Mouse (Mus musculus) cerebellum, adult 18-20 months (tissue): ENCODE measurements around the gene Methig1.
A peak's percentile ranks its signal among the peaks of the same experiment; 100 is the strongest.
"Not testable (repeated sequence)": the region's sequence is repeated elsewhere in the genome, so short reads cannot be mapped to it uniquely, and the experiment has no call there.

Source experiments
- DNase-seq, 2 experiments: peaks; one replicate each; pipeline ENCODE4 v3.0.0; 2021

Methig1 gene

DNA sequence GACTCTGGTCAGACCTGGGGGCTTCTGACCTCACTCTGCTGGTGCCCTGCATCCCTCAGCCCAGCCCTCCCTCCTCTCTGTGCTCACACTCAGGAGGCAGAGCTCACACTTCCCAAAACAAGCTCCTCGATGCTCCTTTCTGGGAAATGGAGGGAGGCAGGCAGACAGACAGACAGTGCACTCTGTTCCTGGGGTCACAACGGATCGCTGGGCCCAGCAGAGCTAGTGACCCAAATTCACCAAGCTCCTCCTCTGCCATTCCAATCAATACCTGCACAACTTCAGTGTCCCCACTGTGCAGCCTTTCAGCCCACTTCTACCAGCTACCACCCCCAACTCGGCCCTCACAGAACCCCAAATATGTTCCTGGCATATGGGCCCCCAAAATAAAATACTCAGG, 48.9 kb downstream of the Methig1 start:
- DNase-seq, result no peak

DNA sequence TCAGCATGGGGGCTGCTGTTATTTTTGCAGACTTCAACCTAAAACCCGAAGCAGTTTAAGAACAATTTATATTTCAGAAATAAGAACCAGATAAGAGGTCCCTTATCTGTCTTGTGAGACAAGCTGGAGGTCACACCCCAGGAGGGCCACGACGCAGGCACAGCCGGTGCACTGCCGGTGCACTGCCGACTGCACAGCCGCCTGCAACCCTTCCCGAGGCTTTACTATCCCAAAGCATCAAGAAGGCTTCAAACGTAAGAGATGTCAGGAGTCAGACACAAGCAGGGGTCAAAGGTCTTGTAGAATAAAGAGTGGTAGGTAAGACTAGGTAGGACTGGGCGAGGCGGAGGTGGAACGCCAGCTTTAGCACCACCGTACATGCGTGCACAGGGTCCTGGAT, 49.4 kb downstream of the Methig1 start:
- DNase-seq, result no peak

DNA sequence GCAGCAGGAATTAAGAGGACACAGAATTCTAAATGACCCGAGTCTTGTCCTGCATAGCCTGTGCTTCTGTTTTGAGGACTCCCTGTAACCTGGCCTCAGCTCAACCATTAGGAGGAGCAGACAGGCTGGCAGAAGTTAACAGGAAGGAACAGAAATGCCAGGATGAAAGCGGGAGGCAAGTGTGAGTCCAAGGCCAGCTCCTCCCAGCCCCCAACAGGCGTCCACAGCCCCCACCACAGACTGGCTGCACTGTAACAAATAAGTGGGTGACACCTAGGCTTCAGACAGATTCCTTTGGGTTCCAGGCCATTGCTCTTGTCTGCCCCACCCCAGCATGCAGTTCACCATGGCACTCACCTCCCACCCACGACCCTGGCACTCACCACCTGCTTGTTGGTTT, 49.8 kb downstream of the Methig1 start:
- no peak for DNase-seq

DNA sequence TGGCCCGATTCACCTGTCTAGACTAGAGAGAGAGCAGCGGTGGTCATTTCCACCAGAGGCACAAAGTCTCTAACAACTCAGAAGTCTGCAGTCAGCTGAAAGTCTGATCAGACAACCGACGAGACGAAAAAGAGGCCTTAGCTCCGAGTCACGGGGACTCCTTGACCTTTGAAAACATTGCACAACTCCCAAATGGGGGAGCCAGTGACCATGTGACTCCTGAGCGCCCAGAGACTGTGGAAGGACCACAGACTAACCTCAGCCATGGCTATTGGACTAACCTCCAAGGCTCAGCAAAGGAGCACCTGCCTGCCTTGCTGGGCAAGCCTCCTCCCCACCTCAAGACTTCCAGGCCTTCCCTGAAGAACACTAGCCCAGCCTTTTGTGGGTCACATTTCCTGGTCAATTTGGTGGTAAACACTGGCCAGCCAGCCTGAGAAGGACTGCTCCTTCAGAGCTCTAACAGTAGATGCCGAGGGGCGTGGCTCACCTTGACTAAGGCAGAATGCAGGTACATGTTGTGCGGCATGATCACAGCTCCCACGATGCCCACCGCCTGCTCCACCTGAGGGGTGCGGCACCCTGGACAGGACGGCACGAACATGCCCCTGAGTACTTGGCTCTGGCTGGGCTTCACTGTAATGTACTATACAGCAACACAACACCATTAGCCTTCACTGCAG, 50.5 kb downstream of the Methig1 start:
- no peak for DNase-seq

DNA sequence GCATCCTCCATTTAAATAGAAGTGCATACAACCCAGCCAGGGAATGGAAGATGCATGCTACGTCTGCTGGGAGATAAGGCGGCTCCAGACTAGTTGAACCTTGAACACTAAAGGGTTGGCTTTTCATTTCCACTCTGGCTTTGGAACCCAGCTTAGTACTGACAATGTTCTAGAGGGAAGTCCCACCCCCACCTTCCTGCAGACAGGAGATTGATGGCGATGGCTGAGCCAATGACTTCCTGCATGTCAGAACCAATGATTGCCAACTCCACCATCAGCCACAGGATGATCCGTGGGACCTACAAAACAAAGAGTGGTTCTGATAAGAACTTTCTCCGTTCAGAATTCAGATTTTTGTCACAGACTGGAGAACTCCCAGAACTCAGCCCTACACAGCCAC, 53.1 kb downstream of the Methig1 start:
- no peak for DNase-seq

DNA sequence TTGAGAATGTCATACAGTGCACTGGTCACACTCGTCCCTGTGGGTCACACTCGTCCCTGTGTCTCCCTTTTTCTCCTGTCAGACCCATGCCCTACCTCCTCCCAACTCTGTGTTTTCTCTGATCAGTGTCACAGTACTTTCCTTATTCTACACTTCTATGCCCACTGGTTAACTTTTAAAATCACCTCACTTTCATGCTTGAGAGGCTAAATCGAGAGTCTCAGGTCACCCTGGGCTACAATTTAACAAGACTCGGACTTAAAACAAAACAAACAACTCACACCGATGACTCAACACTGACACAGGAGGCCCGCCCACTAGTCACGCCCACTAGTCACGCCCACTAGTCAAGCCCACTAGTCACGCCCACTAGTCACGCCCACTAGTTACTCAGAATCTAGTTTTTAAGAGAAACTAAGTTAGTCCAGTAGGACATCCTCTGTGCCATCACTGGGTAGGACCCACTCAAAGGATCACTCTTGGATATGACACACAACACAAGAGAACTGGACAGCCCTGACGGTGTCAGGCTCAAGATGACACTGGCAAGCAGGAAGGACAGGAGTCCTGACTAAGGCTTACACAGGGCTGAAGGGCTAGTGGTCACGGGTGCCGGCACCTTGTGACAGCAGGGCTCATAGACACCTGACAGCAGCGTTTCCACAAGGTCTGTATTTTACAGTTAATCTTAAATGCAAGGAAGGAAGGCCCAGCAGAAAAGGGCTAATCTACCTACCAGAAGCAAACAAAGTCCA, 58.1 kb downstream of the Methig1 start:
- no peak for DNase-seq

DNA sequence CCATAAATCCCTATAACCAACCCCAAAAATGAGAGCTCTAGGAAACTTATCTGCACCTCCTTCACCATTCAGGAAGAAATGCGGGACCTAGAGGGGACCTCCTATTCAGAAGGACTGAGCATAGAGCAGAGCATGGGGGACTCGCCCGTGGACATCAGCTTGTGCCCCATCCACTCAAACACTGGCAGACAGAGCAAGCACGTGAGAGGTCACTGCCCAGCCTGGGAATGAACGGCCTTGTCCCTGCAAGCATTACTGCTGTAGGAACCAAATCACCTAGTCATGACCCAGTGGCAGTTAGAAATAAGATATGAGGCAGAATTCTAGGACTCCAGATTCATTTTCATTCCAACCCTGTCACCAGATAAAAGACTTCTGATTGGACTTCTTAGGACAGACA, 58.8 kb downstream of the Methig1 start:
- DNase-seq, result no peak

DNA sequence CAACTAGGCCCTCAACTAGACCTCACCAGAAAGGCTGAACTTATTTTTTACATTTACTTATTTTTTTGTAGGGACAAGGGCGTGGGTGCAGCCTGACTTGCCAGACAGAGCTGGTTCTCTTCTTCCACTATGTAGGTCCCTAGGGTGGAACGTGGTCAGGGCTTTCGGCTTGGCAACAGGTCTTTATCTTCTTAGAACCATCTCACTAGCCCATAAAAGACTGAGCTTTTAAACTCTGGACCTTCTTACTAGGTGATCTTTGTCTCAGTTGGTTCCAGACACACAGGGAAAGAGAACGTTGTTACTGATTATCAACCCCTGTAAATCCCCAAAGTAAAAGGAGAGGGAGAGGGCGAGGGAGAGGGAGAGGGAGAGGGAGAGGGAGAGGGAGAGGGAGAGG, 60.4 kb downstream of the Methig1 start:
- no peak for DNase-seq

DNA sequence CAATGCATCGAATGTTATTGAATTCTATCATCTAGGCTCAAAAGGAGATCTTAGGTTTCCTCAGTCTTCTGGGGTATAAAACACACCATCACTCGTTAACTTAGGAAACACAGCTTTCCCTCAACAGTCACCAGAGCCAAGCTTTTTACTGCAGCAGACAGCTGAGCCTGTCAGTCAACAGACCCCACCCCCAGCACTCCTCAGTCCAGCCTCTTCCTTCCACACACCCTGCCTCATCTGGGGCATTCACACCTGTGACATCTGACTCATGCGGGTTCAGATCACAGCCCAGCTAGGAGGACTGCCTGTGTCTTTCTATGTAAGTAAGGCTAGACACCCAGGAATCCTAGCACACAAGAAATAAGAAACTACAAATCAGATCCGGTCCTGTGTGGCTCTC, 61.1 kb downstream of the Methig1 start:
- no peak for DNase-seq

DNA sequence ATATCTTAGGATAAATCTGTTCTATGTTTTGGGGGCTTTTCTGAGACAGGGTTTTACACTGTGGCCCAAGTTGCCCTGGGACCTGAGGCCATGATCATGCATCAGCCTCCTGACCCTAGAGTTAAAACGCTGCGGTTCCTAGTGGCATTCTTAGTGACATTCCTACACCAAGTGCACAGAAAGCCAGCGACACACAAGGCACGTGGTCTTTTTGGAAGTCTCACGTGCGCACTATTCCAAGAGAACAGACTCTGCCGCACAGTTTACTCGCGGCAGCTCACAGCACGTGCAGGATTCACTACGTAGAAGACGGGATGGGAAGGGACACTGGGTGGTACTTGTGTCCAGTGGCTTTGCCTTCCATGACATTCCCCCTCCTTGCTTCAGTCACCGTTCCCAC, 62.0 kb downstream of the Methig1 start:
- DNase-seq, result no peak

DNA sequence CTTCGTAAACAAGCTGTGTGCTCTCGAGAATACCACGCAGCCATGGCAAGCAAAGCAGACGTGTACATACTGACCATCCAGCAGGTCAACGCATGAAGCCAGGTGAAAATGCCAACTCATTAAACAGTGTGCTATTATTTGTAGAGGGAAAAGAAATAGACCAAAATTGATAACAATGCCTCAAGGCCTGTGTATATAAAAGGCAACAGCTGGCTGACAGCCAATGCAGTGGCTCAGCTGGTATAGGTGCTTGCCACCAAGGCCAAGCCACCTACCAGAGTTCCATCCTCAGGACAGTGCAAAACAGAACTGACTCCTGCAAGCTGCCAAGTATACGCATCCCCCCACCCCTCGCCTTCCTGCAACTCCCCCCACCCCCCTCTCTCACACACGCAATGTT, 62.7 kb downstream of the Methig1 start:
- DNase-seq, result peak; percentile 26 to 29

DNA sequence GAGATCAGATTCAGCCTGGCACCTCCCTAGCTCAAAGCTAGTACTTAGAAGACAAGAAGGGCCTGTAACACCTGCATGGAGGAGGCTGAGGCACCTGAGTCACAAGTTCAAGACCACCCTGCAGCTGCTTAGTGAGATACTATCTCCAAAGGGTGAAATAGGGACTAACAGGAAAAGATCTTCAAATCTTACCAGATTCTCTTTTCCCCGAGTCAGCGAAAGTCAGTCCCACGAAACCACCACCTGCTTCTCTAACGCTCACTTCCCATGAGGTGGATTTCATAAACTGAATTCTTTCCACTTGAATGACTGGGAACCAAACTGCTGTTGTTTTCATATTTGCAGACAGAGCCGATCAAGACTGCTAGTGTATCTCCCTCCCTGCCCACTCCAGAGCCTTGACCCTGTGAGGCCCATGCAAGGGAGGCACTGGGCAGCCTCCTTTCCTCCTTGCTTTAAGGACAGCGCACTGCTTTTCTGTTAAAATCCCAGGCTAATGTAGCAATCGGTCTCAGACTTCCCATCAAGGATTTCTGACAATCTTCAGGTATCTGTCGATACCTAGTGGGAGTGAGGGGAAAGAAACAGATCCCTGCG, 65.0 kb downstream of the Methig1 start:
- no peak for DNase-seq

DNA sequence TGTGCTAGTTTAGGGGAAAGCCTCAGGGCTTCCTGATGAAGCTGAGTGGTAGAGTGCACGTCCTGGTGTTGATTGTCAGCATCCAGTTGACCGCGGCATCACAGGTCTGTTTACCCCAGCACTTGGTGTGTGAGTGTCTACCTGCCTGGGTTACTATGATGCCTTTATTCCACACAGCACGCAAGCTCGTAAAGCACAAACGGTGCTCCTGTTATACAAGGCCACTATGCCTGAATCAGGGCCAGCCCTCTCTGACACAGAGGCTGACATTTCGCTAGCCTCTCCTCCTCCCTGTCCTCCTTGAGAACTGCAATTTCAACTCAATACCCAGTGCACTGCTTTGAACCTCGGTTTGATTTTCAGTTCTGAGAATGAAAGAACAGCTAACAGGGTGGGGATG, 66.4 kb downstream of the Methig1 start:
- DNase-seq, result no peak

DNA sequence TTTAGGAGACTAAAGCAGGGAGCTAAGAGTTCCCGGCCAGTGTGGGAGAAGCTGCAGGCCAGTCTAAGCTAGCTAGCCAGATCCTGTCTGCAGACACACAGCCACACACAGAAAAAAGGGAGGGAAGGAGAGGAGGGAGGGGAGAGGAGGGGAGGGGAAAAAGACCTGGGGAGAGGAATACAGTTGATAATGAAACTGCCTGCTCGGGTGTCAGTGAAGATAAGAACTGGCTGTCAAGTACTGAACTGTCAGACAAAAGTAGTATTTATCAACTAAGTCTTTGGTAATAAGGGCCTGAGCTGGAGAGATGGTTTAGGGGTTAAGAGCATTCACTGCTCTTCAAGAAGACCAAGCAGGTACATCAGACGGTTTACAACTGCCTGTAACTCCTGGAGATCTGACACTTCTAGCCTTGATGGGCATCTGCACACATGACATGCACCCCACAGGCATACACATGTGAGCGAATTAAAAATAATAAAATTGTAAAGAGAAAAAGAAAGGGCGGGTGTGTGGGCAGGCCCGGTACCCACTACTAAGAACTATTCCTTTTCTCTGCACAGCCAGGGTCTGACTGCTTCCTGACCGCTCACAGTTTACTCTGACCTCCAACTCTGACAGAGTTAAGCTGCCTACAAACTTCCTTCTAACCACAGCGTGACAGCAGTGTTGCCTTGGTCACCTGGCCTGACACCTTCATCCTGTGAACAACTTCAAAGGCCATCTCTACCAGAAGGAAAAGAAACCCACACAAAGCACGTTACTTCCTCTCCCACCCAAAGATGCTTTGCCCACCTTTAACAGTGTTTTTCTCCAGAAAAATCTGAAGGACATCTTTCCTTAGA, 67.2 kb downstream of the Methig1 start:
- DNase-seq, result no peak

DNA sequence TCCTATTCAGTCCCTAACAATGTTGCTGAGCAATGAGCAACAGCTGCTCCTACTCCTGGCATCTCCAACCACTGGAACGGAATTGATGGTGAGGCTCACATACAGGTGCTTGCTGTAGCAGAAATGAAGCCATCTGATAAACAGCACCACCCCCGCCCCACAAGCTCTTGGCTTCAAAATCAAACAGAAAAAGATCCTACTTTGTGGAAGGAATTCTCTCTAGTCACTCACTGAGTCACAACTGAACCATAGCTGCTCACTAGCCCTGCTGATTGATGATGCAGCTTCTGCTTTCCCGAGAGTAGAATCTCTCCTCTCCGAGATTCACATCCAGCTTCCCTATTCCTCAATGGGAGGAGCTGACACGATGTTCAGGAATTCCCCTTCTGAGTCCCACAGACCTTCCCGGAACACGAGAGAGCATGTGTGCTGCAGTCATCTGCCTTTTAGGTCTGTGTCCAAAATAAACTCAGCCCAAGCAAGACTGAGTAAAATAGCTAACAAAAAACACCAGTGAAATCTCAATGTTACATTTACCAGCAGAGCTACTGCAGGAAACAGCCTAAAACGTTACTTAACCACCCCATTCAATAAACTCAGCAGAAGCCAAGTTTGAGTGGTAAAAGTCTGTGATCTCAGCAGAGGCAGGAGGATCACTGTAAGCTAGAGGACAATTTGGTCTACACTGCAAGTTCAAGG, 68.3 kb downstream of the Methig1 start:
- DNase-seq, result no peak

DNA sequence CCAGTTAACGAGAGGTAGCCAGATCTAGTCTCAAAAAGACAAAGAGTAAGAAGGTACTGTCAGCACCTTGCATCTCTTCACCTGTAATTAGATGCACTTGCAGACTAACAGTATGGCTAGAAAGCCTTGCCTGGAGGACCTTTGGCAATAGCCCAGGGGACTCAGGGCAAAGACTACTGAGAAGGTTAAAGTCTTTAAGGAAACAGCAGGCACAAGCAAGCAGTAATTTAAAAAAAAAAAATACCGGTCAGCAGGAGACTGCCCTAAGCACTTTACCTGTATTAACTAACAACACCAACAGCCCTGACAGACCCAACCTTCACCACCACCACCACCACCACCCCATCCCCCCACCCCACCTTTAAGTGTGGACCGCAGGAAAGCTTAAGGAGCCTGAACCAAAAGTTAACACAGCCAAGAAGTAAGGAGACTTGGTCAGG, 68.8 kb downstream of the Methig1 start, which contains the start of gene Gm5475:
Gene Gm5475 (plus strand): TSS at position 390 of the 440 bp plus-strand sequence.
- not testable (repeated sequence) for DNase-seq

DNA sequence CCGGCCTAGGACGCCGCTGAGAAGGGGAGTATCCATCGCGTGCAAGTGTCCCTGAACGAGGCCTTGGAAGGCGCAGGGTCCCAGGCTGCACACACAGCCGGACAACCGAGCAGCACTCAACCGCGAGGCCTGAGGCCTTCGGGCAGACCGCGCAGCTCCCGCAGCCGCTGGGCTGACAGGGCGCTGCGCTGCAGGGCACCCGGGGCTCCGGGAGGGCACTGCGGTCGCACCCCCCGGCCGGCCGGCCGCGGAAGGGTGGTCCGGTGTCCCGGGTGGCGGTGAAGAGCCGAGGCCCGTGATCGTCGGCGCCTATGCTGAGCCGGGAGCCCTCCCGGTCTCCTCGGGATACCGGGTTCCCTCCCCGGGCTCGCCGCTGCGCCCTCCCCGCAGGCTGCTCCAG, 69.5 kb downstream of the Methig1 start:
- peak in 1 of 2 experiments; percentile 29 for DNase-seq

DNA sequence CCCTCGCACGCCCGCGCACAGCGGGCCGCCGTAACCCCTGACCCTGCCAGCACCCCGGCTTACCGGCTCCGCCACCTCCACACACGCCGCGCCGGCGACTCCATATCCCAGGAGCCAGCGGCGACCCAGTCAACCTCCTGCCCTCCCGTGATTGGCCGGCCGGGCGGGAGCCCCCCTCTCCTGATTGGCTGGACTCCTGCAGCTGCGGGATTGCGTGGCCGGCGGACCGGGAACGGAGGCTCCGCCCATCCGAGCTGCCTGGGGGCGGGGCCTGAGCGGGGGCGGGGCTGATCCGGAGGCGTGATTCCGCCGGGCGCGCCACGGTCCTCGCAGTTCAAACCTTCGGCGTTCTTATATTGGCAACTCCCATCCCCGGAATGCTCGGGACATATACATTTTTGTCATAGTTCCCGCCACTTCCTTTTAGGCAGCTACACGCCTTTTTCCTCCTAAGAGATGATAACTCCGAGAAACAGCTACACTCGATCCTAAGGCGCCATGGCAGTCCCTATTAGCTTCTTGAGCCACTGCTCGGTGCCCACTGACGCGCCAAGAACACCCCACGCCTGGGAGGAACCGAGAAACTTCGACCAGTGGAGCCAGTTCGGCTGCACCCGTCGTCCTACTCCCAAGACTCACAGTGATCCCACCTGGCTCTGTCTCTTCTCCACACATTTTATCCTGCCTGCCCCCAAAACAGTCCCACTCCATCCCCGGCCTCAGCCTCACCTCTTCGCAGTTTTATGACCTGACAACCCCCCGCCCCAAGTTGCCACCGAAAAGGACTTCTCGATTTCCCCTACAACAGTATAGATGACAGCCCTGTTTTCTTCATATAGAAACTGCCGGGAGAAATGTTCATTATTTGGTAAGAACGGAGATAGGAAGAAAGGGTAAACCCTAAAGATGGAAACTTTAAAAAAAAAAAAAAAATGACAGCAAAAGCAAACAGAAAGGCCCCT, 70.2 kb downstream of the Methig1 start:
- DNase-seq, result peak; percentile 97 to 99

DNA sequence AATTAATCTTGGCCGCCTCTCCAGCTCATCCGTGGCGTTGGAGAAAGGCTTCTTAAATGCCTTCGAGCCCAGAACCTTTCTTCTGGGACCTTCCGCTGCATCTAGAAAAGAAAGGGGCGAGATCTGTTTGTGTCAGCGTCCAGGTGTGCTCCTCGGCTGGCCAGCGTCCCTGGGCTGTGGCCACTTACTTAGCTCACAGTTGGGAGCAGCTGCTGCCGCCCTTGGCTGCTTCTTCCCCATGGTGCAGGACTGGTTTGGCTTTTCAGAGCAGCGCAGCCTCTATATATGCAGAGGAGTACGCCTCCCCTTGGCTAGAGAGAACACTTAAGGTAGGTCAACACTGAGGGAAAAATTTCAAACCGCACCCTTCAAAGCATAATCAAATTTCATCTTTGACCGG, 71.0 kb downstream of the Methig1 start:
- DNase-seq, result no peak

DNA sequence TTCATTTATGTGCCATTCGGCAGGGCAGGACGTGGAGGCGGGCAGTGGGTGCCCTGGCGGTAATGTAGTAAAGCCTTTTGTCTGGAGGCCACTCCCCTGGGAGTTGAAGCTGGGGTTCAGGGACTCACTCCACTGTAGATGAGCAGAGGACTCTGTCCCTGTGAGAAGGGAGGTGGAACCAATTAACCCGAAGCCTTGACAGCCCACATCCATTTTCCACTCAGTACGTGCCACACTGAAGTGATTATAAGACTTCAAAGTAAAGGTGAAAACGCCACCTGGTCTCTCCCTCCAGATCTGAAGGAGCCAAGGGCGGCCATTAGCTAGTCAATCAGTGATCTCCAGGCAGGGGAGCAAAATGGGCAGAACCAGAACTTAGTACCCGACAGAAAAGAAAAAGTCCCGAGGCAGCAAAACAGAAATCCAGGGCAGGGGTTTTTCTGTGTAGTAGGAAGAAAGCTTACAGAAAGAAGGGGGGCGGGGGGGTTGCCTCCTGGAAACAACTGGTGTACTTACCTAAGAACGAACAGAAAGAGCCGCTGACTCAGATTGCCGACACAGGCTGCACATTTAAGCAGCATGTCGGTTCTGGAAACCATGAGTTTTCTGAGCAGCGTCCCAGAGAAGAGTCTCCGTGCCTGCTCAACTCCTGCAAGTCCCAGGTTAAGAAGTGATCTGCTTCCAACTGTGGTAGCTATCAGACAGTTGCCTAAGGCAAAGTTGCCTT, 71.6 kb downstream of the Methig1 start, which contains the start of gene Slc11a2:
Gene Slc11a2 (minus strand): TSS at position 677 of the 727 bp plus-strand sequence.
- no peak for DNase-seq
